Mouse (Mus musculus) forebrain, embryonic 12.5 days (tissue): Measurements from ENCODE around the gene Rps19bp1. TPM values are rescaled to one million over a fixed set of nuclear protein-coding genes. Genes with fewer than 3 reads are reported as not detected.

Source experiments
- ATAC-seq: fragments of 200-750 bp; cut with Nextera tagmentation; 2 replicates; pipeline ENCODE4 v1.8.0; 2017; ENCODE audit warnings: moderate TSS enrichment; ENCODE audit not compliant: low FRiP score
- H3K27ac ChIP-seq: fragments of 300-500 bp; sonication (generic); 2 replicates; pipeline ENCODE4 v1.5.1; 2016; ENCODE audit warnings: mild to moderate bottlenecking
- H3K27me3 ChIP-seq: fragments of 300-500 bp; sonication (generic); 2 replicates; pipeline ENCODE4 v1.6.1; 2016; ENCODE audit warnings: mild to moderate bottlenecking
- H3K36me3 ChIP-seq: fragments of 300-500 bp; sonication (generic); replicated peaks from 2 replicates; pipeline ENCODE4 v1.6.1; 2016; ENCODE audit warnings: mild to moderate bottlenecking
- H3K4me1 ChIP-seq: fragments of 300-500 bp; sonication (generic); 2 replicates; pipeline ENCODE4 v1.6.1; 2016
- H3K4me2 ChIP-seq: fragments of 300-500 bp; sonication (generic); 2 replicates; pipeline ENCODE4 v1.6.1; 2016; ENCODE audit warnings: mild to moderate bottlenecking, moderate library complexity
- H3K4me3 ChIP-seq: fragments of 300-500 bp; sonication (generic); replicated peaks from 2 replicates; pipeline ENCODE4 v1.5.1; 2016; ENCODE audit warnings: mild to moderate bottlenecking
- H3K9ac ChIP-seq: fragments of 300-500 bp; sonication (generic); 2 replicates; pipeline ENCODE4 v1.6.1; 2016; ENCODE audit warnings: mild to moderate bottlenecking
- H3K9me3 ChIP-seq: fragments of 300-500 bp; sonication (generic); 2 replicates; pipeline ENCODE4 v1.6.1; 2016
- WGBS: fragments of 180-500 bp; shearing (Covaris S2); methylation state at CpG from one replicate; pipeline ENCODE4 v1.1.7; 2016; 5-methylcytosine and 5-hydroxymethylcytosine counted together
- polyA plus RNA-seq: library from polyadenylated mRNA; unstranded; fragments of >200 nt; fragmentation: Nextera tagmentation; extraction: Ambion mirVana; gene quantifications from 2 replicates; pipeline ENCODE4 v1.2.1, GENCODE M21; 2016

Gene Rps19bp1
- polyA plus RNA-seq, 1 experiment from 2014 or later, result 65.2 TPM

GRCm38 (mm10) chr15:80254847-80255645 lies 9.1 kb downstream of the Rps19bp1 start, which contains the start of gene Atf4:
Atf4 (plus strand) TSS chr15:80255184.
- Histone ChIP-seq H3K36me3 (peaks cover 57% of the 10 kb centered on the region), H3K27ac (peak within 1 kb of the TSS; percentile 98)

GRCm38 (mm10) chr15:80254207-80254606 lies 9.9 kb downstream of the Rps19bp1 start:
- H3K27ac ChIP-seq, result peak overlapping the region; percentile 98
- H3K4me2 ChIP-seq, result peak overlapping the region; percentile 93
- H3K9ac ChIP-seq, result peak overlapping the region; percentile 72
- ATAC-seq, result no peak
- peak overlapping the region; percentile 100 for H3K4me3 ChIP-seq
- H3K4me1 ChIP-seq, result peaks cover 33% of the 10 kb centered on the region
- peaks cover 57% of the 10 kb centered on the region for H3K36me3 ChIP-seq
- 49% methylated on average over 6 of the region's 6 CpGs for WGBS
- H3K27me3 ChIP-seq, result no peaks in the 10 kb centered on the region
- no peaks in the 10 kb centered on the region for H3K9me3 ChIP-seq

More at GRCm38 (mm10) chr15:80254847-80255645, 9.1 kb downstream of the Rps19bp1 start, which contains the start of gene Atf4:
- Histone ChIP-seq H3K27me3 (no peaks in the 10 kb centered on the region), H3K9ac (peak within 1 kb of the TSS; percentile 100), H3K4me2 (peak within 1 kb of the TSS; percentile 93), H3K4me1 (peaks cover 33% of the 10 kb centered on the region), H3K4me3 (peak within 1 kb of the TSS; percentile 100), H3K9me3 (no peaks in the 10 kb centered on the region)
- under 1% methylated on average over 62 of the region's 62 CpGs for WGBS
- peak; percentile 97 for ATAC-seq

GRCm38 (mm10) chr15:80253530-80253929 lies 10.6 kb downstream of the Rps19bp1 start:
- no peaks in the 10 kb centered on the region for H3K27me3 ChIP-seq
- peak overlapping the region; percentile 98 for H3K27ac ChIP-seq
- no peaks in the 10 kb centered on the region for H3K9me3 ChIP-seq
- peaks cover 33% of the 10 kb centered on the region for H3K4me1 ChIP-seq
- 37% methylated on average over 2 of the region's 2 CpGs for WGBS
- no peak for ATAC-seq
- no peak overlapping the region for H3K9ac ChIP-seq
- peaks cover 58% of the 10 kb centered on the region for H3K36me3 ChIP-seq
- no peak overlapping the region for H3K4me3 ChIP-seq
- H3K4me2 ChIP-seq, result peak overlapping the region; percentile 93; the same call in 1 of the 2 replicates

GRCm38 (mm10) chr15:80250586-80250985 lies 13.5 kb downstream of the Rps19bp1 start:
- 94% methylated on average over 6 of the region's 6 CpGs for WGBS
- H3K36me3 ChIP-seq, result peaks cover 62% of the 10 kb centered on the region

GRCm38 (mm10) chr15:80249672-80250071 lies 14.4 kb downstream of the Rps19bp1 start:
- H3K36me3 ChIP-seq, result peaks cover 68% of the 10 kb centered on the region
- H3K9ac ChIP-seq, result no peak overlapping the region
- peaks cover 13% of the 10 kb centered on the region for H3K4me1 ChIP-seq
- whole genome bisulfite sequencing, result 94% methylated on average over 10 of the region's 10 CpGs
- no peak overlapping the region for H3K27ac ChIP-seq
- no peak overlapping the region for H3K4me2 ChIP-seq
- no peak for ATAC-seq
- H3K4me3 ChIP-seq, result no peak overlapping the region
- no peaks in the 10 kb centered on the region for H3K27me3 ChIP-seq
- no peaks in the 10 kb centered on the region for H3K9me3 ChIP-seq

More at GRCm38 (mm10) chr15:80250586-80250985, 13.5 kb downstream of the Rps19bp1 start:
- H3K4me1 ChIP-seq, result peaks cover 13% of the 10 kb centered on the region
- H3K27ac ChIP-seq, result no peak overlapping the region
- no peaks in the 10 kb centered on the region for H3K27me3 ChIP-seq
- H3K4me3 ChIP-seq, result no peak overlapping the region
- H3K9me3 ChIP-seq, result no peaks in the 10 kb centered on the region
- H3K9ac ChIP-seq, result no peak overlapping the region
- no peak overlapping the region for H3K4me2 ChIP-seq
- no peak for ATAC-seq

- Histone ChIP-seq H3K27ac (no peak overlapping the region), H3K36me3 (peaks cover 78% of the 10 kb centered on the region), H3K4me1 (peaks cover 3% of the 10 kb centered on the region), H3K9ac (no peak overlapping the region), H3K4me3 (no peak overlapping the region), H3K9me3 (no peaks in the 10 kb centered on the region), H3K4me2 (no peak overlapping the region), H3K27me3 (no peaks in the 10 kb centered on the region)
- 97% methylated on average over 1 of the region's 1 CpGs for WGBS
- no peak for ATAC-seq
Observed at GRCm38 (mm10) chr15:80248596-80248995, 15.5 kb downstream of the Rps19bp1 start.

- H3K4me3 ChIP-seq, result no peak overlapping the region
- no peaks in the 10 kb centered on the region for H3K27me3 ChIP-seq
- H3K4me2 ChIP-seq, result no peak overlapping the region
- H3K9me3 ChIP-seq, result no peaks in the 10 kb centered on the region
- no peaks in the 10 kb centered on the region for H3K4me1 ChIP-seq
- H3K36me3 ChIP-seq, result peaks cover 81% of the 10 kb centered on the region
- ATAC-seq, result no peak
- WGBS, result 95% methylated on average over 12 of the region's 12 CpGs
- H3K27ac ChIP-seq, result no peak overlapping the region
- no peak overlapping the region for H3K9ac ChIP-seq
Observed at GRCm38 (mm10) chr15:80248135-80248534, 16.0 kb downstream of the Rps19bp1 start.

- Histone ChIP-seq H3K36me3 (peaks cover 41% of the 10 kb centered on the region), H3K4me3 (peak within 1 kb of the TSS; percentile 90), H3K27ac (peak within 1 kb of the TSS; percentile 72; the same call in 1 of the 2 replicates), H3K9me3 (no peaks in the 10 kb centered on the region), H3K4me2 (peak within 1 kb of the TSS; percentile 96), H3K4me1 (peaks cover 20% of the 10 kb centered on the region), H3K9ac (peak within 1 kb of the TSS; percentile 82), H3K27me3 (no peaks in the 10 kb centered on the region)
- ATAC-seq, result no peak
- 93% methylated on average over 9 of the region's 9 CpGs for WGBS
Observed at GRCm38 (mm10) chr15:80235535-80235934, 28.6 kb downstream of the Rps19bp1 start, which contains the start of gene AC140267.1. AC140267.1 (plus strand) TSS chr15:80235835.

- Histone ChIP-seq H3K36me3 (peaks cover 32% of the 10 kb centered on the region), H3K27ac (peak within 1 kb of the TSS; percentile 72), H3K9me3 (no peaks in the 10 kb centered on the region), H3K4me2 (peak within 1 kb of the TSS; percentile 96), H3K27me3 (no peaks in the 10 kb centered on the region), H3K4me1 (peaks cover 20% of the 10 kb centered on the region), H3K9ac (peak within 1 kb of the TSS; percentile 82), H3K4me3 (peak within 1 kb of the TSS; percentile 90)
- under 1% methylated on average over 65 of the region's 67 CpGs for WGBS
- peak; percentile 98 for ATAC-seq
Observed at GRCm38 (mm10) chr15:80233733-80234509, 30.2 kb downstream of the Rps19bp1 start, which contains the start of gene Mief1. Mief1 (plus strand) TSS chr15:80234018.

GRCm38 (mm10) chr15:80233053-80233452 lies 31.1 kb downstream of the Rps19bp1 start:
- Histone ChIP-seq H3K9ac (no peak overlapping the region), H3K36me3 (peaks cover 24% of the 10 kb centered on the region), H3K27ac (peak overlapping the region; percentile 72; the same call in 1 of the 2 replicates), H3K4me2 (peak overlapping the region; percentile 96), H3K4me1 (peaks cover 24% of the 10 kb centered on the region), H3K27me3 (no peaks in the 10 kb centered on the region), H3K4me3 (peak overlapping the region; percentile 90; the same call in 1 of the 2 replicates), H3K9me3 (no peaks in the 10 kb centered on the region)
- ATAC-seq, result peak; percentile 18; the same call in 1 of the 2 replicates
- 63% methylated on average over 4 of the region's 4 CpGs for WGBS

GRCm38 (mm10) chr15:80232331-80232730 lies 31.8 kb downstream of the Rps19bp1 start:
- 43% methylated on average over 2 of the region's 2 CpGs for WGBS
- Histone ChIP-seq H3K4me1 (peaks cover 24% of the 10 kb centered on the region), H3K4me2 (no peak overlapping the region), H3K4me3 (no peak overlapping the region), H3K9me3 (no peaks in the 10 kb centered on the region), H3K36me3 (peaks cover 19% of the 10 kb centered on the region), H3K9ac (no peak overlapping the region), H3K27me3 (no peaks in the 10 kb centered on the region), H3K27ac (no peak overlapping the region)
- no peak for ATAC-seq
